Mouse (Mus musculus) lung, postnatal 25 days (tissue): Measurements from ENCODE around the gene Pfkfb3.
"Not testable (repeated sequence)": the region's sequence is repeated elsewhere in the genome, so short reads cannot be mapped to it uniquely, and the experiment has no call there.

Experiments
- DNase-seq: peaks from one replicate; pipeline ENCODE4 v3.0.0; 2022; ENCODE audit warnings: low spot score

Pfkfb3 gene

DNA sequence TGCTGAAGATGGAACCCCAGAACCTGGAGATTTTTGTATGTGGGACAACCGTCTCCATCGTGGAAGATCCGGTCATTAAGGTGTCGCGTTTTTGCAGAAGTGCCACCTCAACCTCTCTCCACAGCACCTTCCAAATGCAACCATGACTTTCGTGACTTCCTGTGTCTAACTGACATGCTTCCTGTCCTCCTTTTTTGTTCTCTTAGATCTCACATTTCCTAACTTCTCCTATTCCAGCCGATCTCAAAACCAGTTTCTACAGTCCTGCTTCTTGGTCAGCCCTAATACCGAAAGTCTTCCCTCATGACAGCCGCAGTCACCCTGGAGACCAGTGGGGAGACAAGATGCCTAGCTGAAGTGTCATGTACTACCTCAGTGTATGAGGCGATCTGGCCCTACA, 5.4 kb downstream of the Pfkfb3 start:
- DNase-seq: no peak

DNA sequence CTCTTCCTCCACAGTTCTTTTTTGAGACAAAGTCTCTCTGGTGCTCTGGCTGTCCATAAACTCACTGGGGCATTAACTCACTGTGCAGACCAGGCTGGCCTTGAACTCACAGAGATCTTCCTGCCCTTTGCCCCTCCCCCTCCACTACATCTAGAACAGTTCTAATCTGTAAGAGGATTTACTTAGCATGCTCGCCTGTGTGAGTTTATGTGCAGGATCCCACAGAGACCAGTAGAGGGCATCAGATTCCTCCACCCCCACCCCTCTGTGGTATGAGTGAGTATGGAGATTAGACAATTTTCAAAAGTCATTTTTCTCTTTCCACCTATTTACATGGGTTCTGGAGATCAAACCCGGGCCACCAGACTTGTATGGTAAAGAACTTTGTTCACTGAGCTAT, 6.3 kb downstream of the Pfkfb3 start:
- no peak for DNase-seq

DNA sequence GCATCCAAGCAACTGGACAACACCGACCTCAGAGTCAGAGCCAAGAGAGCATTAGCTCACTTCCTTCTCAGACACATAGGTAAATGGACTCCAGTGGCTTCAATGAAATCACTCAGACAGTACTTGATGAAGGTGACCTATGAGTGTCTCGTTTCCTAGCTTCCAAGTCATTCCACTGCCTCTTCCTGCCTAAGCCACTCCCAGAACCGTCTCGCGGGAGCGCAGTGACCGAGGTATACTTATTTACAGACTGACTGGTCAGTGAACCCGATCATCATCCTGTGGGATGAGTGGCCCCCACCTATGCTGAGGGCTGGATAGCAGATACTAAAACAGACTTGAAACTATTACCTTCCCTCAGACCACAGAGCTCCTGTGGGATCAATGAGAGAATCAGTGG, 7.8 kb downstream of the Pfkfb3 start:
- no peak for DNase-seq

DNA sequence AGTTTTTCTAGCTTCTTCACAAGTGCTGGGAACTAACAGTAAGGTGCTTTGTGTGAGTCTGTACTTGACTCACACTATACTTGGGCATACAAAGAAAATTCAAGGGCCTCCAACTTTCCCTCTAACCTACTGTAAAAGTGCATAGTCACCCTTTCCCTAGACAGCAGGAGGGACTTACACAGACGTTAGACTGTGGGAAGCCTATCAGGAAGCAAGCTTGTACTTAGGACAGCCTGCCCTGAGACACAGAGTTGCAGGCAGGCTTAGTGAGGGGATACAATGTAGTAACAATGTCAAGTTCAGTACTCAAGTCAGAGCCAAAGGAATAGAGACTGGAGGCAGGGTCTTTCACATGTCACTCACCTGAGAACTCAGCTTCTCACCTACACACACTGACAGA, 8.5 kb downstream of the Pfkfb3 start:
- no peak for DNase-seq

DNA sequence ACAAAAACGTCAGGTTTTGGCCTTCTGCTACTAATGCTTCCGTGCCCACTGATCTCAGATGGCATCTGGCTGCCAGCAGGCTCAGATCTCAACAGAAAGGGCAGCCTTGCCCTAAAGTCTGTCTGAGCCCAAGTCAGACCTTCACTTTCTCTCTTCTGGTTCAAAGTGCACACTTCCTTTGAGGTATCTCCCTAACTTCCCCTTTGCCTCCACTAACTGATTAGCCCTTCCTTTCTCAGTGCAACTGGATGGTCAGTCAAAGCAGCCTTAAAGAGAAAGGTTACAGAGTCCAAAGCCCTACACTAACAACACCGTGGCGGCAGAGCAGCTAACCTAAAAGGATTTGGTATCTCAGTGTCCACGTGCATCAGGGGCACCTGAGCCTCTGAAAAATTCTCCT, 9.5 kb downstream of the Pfkfb3 start:
- no peak for DNase-seq

DNA sequence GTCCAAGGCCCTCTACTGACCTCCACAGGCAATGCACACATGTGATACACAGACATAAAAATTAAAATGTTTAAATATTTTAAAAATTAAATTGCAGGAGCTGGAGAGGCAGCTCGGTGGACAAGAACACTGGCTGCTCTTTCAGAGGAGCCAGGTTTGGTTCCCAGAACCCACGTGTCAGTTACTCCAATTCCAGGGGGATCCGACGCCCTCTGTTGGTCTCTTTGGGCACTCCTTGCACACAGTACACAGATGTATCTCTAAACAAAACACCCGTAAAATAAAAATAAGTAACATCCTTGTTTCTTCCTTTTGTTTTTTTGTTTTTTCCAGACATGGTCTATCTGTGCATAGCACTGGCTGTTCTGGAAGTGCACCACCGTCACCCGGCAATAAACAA, 10.7 kb downstream of the Pfkfb3 start:
- DNase-seq: no peak

DNA sequence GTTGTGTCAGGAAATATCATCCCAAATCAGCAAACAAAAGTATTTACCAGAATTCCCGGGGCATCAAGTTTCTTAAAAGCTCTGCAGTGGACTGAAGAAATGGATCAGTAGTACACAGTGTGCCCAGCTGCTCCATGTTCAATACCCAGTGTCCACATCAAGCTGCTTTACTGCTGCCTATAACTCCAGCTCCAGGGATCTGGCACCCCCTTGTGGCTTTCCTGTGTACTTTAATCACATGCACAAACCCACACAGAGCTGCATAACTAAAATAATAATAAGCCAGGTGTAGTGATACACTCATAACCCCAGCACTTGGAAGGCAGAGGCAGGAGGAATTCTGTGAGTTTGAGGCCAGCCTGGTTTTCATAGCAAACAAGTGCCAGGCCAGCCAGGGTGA, 11.2 kb downstream of the Pfkfb3 start:
- DNase-seq: peak; percentile 86

DNA sequence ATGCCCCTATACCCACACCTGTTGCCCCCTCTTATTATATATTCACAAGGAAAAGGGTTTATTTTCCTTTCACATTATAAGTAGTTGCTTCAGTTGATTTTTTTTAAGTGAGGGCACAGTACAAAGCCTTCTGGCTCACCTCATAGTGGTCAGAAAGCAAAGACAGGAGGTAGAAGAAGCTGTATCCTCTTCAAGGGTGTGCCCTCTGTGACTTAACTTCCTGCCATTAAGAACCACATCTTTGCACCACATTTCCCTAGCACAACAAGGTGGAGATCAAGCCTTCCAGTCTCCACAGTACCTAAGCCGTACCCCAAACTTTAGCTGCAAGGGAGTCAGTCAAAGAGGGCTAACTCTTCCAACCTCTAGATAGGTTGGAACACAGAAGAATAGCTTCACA, 11.8 kb downstream of the Pfkfb3 start:
- no peak for DNase-seq

DNA sequence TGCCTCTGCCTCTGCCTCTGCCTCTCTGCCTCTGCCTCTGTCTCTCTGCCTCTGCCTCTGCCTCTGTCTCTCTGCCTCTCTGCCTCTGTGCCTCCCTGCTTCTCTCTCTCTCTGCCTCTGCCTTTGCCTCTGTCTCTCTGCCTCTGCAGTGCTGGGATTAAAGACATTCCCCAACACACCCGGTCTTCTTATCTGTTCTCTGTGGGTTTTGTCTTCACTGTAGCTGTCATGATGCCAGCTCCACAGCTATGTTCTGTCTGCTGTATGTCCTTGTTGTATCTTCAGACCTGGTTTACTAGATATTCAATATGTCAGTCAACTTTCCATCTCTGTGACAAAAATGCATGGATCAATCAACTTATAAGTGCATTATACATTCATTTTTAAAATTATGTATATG, 12.3 kb downstream of the Pfkfb3 start:
- not testable (repeated sequence) for DNase-seq

DNA sequence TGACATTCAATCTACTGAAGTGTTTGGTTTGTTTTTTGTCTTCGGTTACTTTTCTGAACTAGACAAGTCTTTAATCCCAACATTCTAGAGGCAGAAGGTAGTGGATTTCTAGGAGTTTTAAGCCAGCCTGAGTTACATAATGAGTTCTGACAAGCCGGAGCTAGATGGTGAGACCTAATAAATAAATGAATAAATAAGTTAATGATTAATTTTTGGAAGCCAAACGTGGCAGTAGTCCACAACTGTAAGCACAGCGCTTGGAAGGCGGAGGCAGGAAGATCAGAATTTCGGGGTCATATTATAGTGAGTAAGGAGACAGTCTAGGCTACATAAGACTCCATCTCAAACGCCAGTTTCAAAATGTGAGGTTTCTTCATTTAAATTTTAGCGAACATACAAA, 17.9 kb downstream of the Pfkfb3 start:
- DNase-seq: no peak

DNA sequence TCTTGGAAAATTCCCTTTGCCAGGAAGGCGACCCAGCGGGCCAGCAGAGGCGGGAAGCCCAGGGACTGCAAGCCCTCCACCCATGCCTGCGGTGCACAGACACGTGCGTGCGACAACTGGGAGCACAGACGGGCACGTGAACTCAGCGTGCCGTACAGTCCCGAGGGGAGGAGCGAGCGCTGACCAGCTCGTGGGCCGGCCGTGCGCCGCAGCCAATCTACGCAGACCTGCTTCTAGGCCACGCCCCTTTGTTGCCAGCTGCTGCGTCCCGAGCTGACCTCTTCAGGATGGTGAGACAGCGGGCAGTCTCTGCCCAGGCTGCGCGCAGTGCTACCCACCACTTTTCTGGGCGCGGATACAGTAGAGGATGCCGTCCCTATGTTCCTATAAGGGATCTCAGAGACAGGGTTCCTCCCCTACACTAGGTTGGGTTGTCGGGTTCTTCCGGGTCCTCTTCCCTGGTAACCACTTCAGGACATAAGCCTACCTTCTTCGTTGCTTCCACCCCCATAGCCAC, 18.4 kb downstream of the Pfkfb3 start:
- peak; percentile 98 for DNase-seq

DNA sequence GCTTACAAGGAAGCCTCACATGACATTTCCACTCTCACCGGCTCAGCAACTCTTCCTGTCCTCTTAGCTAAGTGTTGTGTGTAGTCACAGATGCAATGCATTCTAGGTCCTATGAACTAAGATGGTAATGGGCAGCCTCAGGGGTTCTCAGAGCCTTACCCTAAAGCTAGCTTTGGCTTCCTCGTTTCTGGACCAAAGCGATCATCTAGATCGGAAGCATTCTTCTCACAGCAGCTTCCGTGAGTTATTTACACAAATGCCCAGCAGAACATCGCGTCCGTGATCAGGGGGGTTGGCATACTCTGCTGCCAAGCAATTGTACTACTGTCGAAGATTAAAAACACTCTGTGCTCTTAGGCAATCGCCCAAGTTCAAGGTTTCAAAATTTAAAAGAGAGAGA, 19.1 kb downstream of the Pfkfb3 start:
- peak; percentile 91 for DNase-seq

DNA sequence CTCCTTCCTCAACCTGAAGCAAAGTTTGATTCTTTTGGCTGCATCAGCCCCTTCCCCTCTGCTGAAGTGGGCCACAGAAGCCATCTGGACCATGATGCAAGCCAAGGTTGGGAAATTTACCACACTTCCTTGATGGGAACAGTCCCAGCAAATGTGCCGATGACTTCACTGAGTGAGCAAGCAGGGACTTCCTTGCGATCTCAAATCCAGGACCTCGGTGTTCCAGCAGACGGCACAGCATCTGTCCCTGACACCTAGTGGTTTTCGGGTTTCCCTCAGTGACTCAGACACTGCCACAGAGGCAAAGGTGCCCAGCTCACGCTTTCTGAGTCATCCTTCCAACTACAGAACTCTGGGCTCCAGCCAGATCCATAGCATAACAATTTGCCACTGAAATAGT, 23.8 kb downstream of the Pfkfb3 start:
- peak; percentile 73 for DNase-seq

DNA sequence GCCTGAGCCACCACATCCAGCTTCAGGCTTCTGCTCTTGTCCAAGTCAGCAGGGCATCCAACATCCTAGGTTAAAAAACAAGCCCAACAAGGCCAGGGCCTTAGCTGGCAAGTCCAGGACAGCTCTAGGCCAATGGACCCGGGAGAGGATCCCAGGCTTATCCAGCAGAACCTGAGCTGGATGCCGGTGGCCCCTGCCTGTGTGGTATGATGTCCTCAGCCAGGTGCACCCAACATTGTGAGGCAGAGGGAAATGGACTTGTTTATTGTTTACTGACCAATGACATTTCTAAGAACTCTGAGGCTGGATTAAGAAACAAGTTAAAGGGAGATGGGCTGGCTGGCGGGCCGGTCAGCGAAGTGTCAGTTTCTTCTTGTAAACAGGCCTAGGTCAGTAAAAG, 27.8 kb downstream of the Pfkfb3 start:
- no peak for DNase-seq

DNA sequence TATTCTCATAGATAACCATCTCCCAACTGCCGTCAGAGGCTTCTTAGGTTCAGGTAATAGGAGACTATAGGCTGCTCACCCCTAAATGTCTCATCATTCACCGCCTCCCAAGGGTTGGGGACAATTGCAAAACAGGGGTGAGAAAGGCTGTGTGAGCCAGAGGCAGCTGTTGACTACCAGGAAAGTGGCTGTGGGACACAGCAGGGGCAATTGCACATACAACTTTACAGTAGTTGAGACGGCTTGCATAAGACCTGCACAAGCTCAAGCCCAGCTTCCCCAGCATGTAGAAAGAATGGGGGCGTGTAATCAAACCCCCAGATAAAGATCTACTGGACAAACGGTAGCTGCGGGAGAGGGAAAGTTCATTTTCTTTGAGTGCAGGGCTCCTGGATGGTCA, 29.1 kb downstream of the Pfkfb3 start:
- DNase-seq: no peak

DNA sequence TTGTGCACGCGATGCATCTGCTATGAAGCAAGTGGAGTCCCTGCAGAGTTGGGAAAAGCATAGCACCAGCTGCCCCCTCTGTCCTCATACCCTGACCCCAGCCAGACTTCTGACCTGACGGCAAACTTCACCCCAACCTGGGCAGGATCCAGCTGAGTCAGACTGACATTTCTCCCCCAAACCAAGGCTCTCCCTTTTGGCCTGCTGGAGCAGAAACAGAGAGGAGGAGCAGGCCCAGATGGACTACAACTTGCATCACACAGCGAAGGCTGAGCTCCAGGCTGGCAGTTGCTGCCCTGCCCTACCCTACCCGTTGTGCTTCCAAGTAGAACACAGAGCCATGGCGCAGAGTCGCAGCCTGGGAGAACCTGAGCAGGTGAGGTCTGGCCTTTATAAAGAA, 32.1 kb downstream of the Pfkfb3 start:
- DNase-seq: peak; percentile 42

DNA sequence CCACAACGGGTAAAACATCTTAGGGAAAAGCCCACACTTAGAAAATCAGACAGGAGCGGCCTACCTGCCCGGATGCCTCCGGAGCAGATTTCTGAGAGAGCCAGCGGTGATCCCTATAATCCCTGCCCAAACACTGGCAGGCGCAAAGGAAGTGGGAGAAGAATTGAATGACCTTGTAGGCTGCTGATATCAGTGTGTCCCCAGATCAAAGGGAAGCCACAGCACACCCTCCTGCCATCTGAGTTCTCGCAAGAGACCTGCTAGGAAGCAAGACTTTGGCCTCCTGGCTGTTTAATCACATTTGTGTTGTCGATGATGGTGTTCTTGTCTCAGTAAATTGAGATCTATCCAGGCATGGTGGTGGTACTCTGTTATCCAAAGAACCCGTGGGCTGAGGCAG, 33.1 kb downstream of the Pfkfb3 start:
- no peak for DNase-seq

DNA sequence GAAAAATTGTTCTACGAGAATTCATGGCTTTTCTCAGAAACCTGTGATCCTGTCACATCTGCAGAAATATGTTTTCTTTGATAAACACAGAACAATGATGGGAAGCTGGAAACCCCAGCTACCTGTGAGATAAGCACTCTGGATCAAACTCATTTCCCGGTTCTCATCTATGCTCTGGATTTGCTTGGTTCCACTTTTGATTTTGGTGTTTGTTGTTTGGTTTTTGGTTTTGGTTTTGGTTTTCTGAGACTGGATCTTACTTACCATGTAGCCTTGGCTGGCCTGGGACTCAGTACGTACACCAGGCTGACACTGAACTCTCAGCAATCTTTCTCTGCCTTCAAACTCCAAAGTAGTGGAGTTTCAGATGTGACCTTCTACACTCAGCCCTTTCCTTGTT, 38.0 kb downstream of the Pfkfb3 start:
- no peak for DNase-seq

DNA sequence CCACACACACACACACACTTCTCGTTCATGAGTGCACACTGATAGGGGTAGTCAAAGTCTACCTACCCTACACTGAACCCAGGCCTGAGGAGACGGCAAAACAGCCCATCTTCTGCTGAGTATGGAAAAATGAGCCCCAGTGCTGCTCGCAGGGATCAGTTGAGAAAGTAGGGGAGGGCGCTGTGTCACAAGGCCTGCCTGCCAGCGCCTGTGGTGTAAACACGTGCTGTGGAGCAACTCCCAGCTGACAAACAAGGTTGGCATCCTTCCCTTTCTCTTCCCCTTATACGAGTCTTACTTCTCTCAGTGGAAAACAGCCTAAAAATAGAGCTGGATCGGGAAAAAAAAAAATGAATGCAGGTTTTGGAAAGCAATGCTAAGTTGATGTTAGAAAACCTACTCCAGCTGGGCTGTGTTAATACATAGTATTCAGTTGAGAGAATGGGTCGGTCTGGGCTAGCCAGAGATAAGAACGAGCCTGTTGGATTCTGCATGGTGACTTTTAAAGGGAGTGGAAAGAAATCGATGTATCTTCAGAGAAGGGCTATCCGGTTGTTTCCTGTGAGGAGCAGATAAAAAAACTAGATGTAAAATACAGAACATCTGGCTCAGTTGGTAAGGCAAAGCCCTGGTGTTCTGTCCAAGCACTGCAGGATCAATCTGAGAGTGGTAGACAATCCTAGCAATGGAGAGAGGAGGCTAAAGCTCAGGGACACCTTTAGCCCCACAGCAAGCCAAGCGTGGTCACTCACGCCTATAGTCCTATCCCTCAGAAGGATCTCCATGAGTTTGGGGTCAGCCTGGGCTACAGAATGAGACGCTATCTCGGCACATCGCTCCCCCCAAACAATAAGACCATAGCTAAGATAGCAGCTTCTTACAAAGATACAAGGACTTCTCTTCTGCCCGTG, 40.6 kb downstream of the Pfkfb3 start:
- peak; percentile 79 for DNase-seq

DNA sequence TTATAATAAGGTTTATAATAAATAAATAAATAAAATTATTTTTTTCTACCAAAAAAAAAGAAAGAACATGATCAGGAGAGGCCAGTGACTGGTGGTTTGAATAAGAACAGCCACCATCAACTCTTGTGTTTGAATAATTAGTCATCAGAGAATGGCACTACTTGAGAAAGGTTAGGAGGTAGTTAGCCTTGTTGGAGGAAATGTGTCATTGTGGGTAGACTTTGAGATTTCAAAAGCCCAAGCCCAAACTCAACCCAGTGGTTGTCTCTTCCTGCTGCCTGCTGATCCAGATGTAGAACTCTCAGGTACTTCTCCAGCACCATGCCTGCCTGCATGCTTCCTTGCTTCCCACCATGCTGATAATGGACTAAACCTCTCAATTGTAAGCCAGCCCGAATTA, 41.8 kb downstream of the Pfkfb3 start:
- DNase-seq: no peak

DNA sequence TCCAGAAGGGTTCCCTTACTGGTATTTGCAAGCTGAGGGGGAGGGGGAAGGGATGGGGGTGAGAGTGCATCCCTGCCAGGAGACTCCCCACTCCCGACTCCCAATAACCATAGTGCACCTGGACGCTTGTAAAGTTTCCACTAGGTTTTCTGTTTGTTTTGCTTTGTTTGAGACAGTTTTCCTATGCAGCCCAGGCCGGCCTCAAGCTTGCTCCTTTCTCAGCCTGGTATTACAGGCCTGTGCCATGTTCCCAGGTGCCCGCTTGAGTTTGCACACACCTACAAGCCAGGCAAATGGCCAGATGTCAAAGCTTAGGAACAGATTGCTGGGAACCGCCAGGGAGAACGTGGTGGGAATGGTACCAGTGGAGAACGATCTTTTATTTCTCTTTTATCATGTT, 50.1 kb downstream of the Pfkfb3 start:
- no peak for DNase-seq

DNA sequence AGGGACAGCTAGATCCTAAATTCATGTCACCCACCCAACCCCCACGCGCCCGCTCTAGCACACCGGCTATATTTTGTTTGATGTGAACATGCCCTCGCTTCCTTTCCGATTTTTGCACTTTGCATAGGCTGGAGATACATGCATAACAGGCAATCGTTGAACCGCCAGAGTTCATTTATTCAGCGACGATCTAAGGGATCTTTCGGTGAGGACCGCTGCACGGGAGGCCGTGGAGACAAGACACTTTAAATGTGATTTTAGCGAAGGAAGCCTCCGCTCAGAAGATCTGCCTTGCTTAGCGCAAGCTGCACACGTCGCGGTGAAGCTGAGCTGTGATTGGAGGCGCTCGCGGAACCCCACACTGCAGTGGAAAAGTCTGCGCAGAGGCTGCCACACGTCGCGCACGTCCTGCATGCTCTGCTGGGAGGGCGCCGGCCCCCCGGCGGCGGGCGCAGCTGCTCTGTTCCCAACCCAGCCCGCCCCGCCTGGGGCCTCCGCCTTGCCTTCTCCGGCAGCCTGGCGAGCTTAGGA, 50.9 kb downstream of the Pfkfb3 start:
- DNase-seq: peak; percentile 85

DNA sequence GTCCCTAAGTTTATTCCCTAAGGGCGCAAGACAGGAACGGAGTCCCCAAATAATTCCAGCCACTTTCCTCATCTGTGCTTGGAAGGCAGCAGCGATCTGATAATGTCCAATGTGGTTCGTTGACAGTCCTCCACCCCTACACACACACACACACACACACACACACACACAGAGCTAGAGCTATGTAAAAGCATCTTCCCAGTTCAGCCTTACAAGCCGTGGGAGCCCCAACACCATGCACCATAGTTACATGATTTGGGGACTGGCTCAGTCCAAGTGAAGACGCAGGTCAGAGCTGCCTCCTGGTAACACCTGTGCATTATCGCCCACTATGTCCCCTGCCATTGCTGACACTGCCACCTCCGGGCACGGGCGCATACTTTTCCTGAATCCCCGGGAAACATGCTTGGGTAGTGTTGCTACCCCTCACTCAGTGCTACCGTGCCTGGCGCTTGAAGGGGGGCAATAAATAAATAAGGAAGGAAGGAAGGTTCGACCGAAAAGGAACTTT, 51.6 kb downstream of the Pfkfb3 start:
- no peak for DNase-seq
